Mouse (Mus musculus) T-helper 1 cell (primary cell): Measurements from ENCODE around the gene Nynrin.

Source experiments
- in situ Hi-C: fragments of 300-600 bp; cut with MboI, MseI; formaldehyde crosslinking; loops from one replicate; pipeline ENCODE4 v1.15.1; 2025; ENCODE audit warnings: high pct_unique_total_duplicates

Nynrin gene

GRCm38 (mm10) chr14:55853621-55854285, at the start of gene Nynrin:
Gene Nynrin (plus strand): TSS chr14:55854010.
- in situ Hi-C loops, result no loop called here

GRCm38 (mm10) chr14:55814885-55815284, 38.9 kb upstream of the Nynrin start:
- in situ Hi-C loops, result loop anchor here (10.0 kb wide), 1 partner anchor 1350 kb away; the partner anchor contains the start of gene Lrp10

- in situ Hi-C loops, result loop anchor here (10.0 kb wide), 1 partner anchor 1351 kb away; the partner anchor contains the start of gene Lrp10
Observed at GRCm38 (mm10) chr14:55815310-55815751, 38.5 kb upstream of the Nynrin start.

GRCm38 (mm10) chr14:55819845-55820405, 33.9 kb upstream of the Nynrin start:
- in situ Hi-C loops, result loop anchor here (10.0 kb wide), 1 partner anchor 1355 kb away; the partner anchor contains the start of gene Lrp10

DNA sequence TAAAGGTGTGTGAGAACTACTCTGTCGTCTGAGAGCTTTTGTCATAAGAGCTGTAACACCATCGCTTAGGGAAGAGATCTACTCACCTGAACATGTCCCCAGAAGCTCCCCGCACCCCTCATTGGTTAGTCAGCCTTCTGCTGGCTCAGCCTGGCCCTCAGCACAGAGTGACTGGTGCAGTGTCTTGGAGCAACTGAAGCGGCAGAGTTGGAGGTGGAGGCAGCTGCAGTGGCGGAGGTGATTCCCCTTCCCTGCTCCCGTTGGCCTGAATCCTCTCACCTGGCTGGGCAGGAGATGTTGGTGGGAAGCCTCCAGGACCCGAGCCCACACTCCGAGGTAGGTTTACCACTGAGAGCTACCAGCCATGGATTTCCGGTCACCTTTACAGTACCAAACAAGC, 33.2 kb upstream of the Nynrin start:
- in situ Hi-C loops, result no loop called here

GRCm38 (mm10) chr14:55822435-55822990, 31.3 kb upstream of the Nynrin start:
- in situ Hi-C loops, result no loop called here

- in situ Hi-C loops, result no loop called here
Observed at GRCm38 (mm10) chr14:55822991-55823762, 30.6 kb upstream of the Nynrin start, which contains the start of gene Nfatc4. Gene Nfatc4 (plus strand): TSS chr14:55823144.

DNA sequence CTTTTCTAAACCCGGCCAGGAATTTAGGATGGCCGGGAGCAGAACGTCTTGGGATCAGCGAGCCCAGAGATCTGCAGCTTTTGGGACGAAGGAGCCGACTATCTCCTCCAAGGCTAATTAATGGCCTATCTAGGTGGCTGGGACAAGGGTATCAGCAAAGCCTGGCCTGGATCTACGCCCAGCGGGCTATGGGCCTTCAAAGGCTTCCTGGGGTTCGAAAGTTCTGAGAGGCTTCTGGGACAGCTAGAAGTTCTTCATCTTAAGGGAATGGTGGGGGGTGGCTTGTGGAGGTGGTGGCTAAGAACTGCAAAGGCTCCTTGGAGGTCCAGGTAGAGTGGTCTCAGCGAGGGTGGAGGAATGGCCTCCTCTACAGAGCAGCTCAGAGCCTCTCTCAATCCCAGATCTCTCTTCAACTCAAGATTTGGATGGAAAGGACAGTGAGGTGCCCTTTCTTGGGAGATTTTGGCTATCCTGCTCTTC, 29.8 kb upstream of the Nynrin start:
- in situ Hi-C loops, result no loop called here

DNA sequence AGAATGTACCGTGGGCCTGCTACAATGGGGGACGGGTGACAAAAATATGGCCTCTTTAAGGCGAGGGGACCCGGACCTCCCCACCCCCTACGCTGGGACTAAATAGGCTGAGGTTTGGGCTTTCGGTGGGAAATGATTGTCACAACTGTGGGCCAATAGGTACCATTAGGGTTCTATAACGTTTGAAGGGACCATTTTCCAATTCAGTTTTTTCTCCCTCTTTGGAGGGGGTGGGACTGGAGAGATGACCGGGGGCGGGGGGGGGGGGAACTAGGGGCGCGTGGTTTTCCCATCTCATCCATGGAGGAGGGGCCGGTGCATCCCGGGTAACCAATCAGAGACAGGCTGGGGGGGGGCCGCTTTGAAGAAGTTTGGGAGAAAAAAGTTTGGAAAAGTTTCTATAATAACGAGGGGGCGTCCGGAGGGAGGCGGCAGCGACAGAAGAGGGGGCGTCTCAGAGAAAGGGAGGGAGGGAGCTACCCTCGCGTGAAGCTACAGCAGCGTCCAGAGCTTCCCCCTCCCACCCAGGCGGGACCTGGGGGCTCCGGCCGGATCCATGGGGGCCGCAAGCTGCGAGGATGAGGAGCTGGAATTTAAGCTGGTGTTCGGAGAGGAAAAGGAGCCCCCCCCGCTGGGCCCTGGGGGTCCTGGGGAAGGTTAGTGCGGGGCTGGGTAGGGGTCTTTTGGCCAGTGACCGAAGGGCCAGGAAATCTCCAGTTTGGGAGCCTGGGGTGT, 29.2 kb upstream of the Nynrin start:
- in situ Hi-C loops, result no loop called here

DNA sequence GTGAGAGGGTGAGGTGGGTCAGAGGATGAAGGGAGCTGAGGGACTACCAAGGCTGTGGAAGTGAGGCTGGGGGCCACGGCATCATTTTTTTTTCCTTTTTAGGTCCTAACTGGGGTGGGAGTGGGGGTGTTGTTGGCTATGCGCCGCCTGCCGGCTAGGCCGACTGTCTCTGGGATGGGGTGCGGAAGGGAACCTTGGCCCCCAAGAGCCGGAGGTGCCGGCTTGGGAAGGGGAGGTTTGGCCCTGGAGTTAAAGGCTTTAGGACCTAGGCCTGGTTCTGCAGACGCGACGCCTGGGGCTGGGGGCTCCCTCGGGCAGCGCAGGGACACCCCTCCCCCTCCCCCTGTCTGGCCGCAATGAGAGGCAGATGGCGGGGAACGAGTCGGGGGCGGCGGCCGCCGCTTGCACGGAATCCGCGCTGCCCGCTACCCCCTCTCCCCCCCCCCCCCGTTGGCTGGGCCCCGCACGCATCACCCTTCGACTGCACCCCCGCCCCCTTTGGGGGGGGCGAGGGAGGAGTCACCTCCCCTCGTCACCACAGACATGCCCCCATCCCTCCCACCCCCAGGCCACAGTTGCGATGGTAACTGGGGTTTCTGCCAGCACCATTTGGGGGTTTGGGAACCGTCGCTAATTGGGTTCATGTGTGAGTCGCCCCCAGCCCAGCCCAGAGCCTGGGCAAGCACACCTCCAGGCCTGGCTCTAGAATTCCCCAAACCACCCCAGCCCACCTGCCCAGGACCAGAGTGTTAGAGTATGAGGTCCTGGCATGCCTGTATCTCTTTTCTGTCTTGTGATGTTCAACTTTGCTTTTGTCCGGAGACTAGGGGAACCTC, 28.4 kb upstream of the Nynrin start:
- in situ Hi-C loops, result no loop called here

DNA sequence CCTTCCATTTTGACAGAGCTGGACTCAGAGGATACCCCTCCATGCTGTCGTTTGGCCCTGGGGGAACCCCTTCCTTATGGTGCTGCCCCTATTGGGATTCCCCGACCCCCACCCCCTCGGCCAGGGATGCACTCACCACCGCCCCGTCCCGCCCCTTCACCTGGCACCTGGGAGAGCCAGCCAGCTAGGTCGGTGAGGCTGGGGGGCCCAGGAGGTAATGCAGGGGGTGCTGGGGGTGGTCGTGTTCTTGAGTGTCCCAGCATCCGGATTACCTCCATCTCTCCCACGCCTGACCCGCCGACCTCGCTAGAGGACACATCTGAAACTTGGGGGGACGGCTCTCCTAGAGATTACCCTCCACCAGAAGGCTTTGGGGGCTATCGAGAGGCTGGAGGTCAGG, 27.7 kb upstream of the Nynrin start:
- in situ Hi-C loops, result no loop called here

- in situ Hi-C loops, result no loop called here
Observed at GRCm38 (mm10) chr14:55826551-55827340, 27.1 kb upstream of the Nynrin start.

- in situ Hi-C loops, result no loop called here
Observed at GRCm38 (mm10) chr14:55828716-55829263, 25.0 kb upstream of the Nynrin start.

- in situ Hi-C loops, result loop anchor here (5.0 kb wide), 1 partner anchor 43 kb away; the partner anchor contains the start of gene Ripk3
Observed at GRCm38 (mm10) chr14:55829854-55830253, 24.0 kb upstream of the Nynrin start.

GRCm38 (mm10) chr14:55830331-55830730, 23.5 kb upstream of the Nynrin start:
- in situ Hi-C loops, result loop anchor here (5.0 kb wide), 1 partner anchor 43 kb away; the partner anchor contains the start of gene Ripk3

- in situ Hi-C loops, result loop anchor here (5.0 kb wide), 1 partner anchor 46 kb away; the partner anchor contains the start of gene Ripk3
Observed at GRCm38 (mm10) chr14:55833126-55833525, 20.7 kb upstream of the Nynrin start.

GRCm38 (mm10) chr14:55834808-55835533, 18.8 kb upstream of the Nynrin start:
- in situ Hi-C loops, result loop anchor here (5.0 kb wide), 1 partner anchor 48 kb away; the partner anchor contains the start of gene Ripk3

DNA sequence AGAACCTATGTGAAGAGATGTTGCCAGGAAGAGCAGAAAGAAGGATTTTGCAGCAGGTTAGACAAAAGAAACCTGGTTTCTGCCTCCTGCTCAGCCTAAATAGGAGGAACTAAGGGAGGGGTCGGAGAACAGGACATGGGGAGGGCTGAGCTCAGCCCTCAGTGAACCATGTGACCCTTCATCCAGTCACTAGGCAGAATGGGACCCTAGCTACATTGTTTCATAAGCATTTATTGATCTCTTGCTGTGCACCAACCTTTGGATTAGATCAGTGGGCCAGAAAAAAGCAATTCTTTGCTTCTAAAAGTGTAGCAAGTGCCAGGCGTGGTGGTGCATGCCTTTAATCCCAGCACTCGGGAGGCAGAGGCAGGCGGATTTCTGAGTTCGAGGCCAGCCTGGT, 15.5 kb upstream of the Nynrin start:
- in situ Hi-C loops, result no loop called here
